Mouse (Mus musculus): ENCODE results near the gene Hist2h4. TPM values are rescaled to one million over a fixed set of nuclear protein-coding genes. Genes with fewer than 3 reads are reported as not detected.
A peak's percentile ranks its signal among the peaks of the same experiment; 100 is the strongest.
"Not testable (repeated sequence)": the region's sequence is repeated elsewhere in the genome, so short reads cannot be mapped to it uniquely, and the experiment has no call there.

The Hist2h4 gene
- total RNA-seq (2014; fragmentation: Nextera tagmentation) = 26.9 and 57.4 TPM in 2 replicates
- 89.6 and 103 TPM in 2 replicates for total RNA-seq (2017)

DNA sequence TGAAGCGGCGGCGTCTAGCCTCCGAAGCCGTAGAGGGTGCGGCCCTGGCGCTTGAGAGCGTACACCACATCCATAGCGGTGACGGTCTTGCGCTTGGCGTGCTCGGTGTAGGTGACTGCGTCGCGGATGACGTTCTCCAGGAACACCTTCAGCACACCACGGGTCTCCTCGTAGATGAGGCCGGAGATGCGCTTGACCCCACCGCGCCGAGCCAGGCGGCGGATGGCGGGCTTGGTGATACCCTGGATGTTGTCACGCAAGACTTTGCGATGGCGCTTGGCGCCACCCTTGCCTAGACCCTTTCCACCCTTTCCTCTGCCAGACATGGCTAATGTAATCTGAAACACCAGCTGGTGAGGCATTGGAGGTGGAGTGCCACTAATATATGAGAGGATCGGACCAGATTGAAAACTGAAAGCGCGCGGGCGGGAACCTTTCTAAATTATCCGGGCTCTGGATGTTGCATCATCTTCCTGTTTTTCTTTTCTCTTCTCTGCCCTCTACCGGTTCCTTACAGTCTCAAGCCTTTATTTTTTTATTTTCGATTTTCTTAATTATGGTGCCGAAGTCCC, at the start of gene Hist2h4:
TSS of gene Hist2h4 (minus strand) at position 333 of the 572 bp plus-strand sequence.
- ATAC-seq (replicated peaks; ENCODE audit: poor library complexity, severe bottlenecking) = peak; percentile 84

DNA sequence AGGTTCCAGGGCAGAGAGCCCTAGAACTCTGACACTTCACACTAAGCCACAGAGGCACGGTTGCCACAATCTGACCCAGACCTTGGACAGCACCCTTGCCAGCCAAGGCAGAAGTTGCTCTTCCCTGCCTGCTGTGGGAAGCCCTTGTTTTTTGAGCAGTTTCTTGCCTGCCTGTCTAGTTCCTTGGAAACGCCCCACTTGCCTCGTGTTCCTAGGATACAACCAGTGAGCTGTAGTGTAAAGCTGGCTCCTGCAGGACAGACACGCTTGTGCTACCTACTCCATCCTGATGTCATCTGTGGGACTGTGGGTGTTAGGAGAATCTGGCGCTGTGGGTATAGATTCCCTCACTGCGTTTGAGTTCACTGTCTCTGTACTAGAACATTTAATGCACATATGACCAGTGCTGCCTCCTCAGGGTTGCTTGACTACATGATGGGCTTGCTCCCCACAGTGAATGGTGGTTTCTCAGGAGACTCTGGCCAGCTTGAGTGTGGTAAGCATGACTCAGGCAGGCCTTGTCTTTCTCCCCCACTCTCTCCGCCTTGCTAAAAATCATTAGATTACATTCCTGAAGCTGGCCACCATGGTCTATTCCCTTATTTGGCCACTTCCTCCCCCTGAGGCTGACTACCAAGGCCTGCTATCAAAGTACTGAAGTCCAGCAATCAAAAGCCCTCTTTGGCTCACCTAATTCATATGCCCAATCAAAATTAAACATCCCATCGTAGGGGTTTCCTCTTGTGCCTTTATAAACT, 49.4 kb upstream of the Hist2h4 start:
- peak; percentile 53 for ATAC-seq (replicated peaks; ENCODE audit: poor library complexity, severe bottlenecking)

DNA sequence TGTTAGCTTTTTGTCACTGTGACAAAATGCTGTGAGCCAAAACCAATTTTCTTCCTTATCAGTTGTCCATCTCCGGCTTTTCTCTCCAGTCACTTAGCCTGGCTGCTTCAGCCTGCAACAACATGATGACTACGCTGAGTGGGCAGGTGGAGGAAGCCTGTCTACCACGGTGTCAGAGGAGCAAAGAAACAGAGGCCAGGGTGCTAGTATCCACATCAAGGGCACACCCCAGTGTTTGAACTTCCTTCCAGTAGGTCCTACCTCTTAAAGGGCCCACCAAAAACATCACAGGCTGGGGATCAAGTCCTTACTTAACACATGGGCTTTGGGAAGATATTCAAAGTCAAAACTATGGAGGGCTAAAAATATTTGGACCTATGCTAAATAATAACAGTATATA, 46.3 kb upstream of the Hist2h4 start:
- no peak for ATAC-seq (replicated peaks; ENCODE audit: poor library complexity, severe bottlenecking)

DNA sequence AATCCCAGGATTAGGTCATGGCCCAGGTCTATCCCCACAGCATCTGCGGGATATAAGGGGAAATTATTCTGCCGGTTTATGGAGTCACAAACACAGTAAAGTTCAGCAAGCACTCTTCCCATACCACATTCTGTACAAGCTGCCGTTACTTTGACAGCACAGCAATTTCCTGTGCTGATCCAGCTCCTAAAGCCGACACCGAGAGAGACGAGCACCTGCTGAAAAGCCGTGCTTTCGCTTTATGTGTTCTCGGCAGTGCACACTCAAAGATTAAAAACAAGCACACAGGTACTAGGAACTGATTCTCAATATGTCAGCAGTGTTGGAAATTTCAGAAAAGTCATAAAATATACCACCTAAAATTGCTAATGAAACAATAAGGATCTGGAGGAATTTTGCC, 43.4 kb upstream of the Hist2h4 start:
- no peak for ATAC-seq (replicated peaks; ENCODE audit: poor library complexity, severe bottlenecking)

DNA sequence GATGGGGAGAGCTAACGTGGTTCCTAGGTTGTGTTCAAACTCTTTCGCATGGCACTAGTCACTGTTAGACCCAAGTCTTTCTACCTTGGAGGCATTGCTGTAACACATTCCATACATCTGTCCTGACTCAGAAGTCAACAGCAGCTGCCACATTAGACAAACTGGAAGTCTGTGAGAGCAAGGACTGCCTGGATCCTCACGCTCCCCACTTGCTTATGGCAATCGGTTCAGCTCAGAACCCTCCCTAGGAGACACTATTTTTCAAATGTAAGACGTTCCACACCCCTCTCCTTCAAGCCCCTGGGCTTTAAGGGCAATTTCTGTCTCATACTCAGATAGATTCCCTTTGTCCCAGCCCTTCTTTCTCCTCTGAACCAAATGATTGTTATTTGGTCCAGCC, 39.0 kb upstream of the Hist2h4 start:
- no peak for ATAC-seq (replicated peaks; ENCODE audit: poor library complexity, severe bottlenecking)

DNA sequence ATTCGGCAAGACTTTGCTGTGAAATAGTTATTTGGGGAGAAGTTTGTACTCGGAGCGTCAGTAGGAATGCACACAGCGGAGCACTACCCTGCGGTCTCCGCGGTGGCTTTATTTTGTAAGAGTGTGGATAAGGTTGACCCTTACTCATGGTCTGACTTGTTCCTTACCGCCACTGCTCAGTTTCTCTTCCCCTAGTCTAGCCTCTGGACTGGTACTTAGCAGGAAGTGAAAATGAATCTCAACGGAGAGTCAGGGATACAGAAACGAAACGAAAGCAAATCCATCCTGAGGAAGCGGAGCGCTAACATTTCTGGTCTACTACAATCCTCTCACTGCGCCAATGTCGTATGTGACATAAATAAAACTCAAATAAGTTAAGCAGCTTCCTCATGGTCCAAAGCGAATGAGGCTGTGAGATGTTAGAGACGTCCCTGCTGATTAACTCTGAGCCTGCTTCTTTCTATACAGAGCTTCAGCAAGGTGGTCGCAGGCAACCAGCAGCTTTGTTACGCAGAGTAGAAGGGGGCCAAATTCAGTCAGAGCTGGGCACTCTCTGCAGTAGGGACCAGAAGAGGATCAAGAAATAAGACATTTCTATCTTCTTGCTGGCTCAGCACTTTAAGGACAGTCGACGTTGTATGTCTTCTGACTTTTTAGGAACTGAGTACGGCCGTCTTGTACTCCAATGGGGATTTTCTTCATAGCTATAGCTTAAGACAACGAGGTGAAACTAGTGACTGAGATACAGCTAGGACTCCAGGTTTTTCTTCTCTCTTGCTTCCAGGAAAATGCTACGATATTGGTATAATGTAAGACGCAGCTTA, 37.8 kb upstream of the Hist2h4 start:
- ATAC-seq (replicated peaks; ENCODE audit: poor library complexity, severe bottlenecking) = peak; percentile 93

DNA sequence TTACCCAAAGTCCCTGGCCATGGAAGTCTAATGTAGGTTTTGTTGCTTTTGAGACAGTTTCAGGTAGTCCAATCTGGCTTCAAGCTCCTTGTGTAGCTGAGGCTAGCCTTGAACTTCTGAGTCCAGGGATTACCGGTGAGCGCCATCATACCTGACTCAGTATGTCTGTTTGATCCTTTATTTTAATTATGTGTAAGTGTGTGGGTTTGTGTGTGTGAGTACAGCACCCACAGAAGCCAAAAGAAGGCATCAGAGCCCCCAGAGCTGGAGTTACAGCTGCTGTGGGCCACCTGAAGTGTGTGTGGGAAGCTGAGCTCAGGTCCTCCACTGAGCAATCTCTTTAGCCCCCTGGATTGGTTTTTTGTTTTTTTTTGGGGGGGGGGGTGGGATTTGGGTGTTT, 36.5 kb upstream of the Hist2h4 start:
- no peak for ATAC-seq (replicated peaks; ENCODE audit: poor library complexity, severe bottlenecking)

DNA sequence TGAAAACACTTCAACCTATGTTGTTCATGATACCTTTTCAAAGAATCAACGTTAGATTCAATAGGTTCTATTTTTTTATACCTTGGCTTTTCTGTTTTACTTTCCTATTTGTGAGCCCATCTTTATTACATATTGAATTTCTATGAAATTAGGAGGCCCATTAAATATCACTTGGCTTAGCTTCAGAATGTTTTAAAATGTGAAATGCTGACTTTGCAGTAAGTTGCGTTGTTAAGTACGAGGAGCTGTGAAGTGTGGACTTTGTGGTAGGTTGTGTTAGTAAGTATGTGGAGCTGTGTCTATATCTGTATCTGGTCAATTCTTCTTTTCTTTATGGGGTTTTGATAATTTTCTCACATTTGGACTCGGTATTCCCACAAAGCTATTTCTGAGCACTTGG, 35.2 kb upstream of the Hist2h4 start:
- ATAC-seq (replicated peaks; ENCODE audit: poor library complexity, severe bottlenecking) = no peak

DNA sequence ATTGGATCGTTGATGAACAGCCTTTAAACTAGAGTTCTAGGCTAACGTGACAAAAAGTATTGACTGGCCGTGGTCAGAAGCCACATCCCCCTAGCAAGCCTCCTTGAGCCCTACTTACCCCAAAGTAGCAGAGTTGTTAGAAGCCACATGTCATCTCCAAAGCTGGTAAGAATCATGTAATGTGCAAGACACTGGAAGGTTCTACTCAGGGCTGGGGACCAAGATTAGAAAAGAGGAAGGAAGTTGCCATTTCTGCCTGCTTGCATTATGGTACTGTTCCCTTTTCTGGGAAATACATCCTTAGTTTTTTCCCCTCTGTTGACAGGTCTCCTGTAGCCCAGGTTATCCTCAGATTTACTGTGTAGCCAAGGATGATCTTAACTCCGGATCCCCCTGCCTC, 30.7 kb upstream of the Hist2h4 start, which contains the start of gene Fcgr1:
TSS of gene Fcgr1 (minus strand) at position 183 of the 400 bp plus-strand sequence.
- peak; percentile 93 for ATAC-seq (replicated peaks; ENCODE audit: poor library complexity, severe bottlenecking)

DNA sequence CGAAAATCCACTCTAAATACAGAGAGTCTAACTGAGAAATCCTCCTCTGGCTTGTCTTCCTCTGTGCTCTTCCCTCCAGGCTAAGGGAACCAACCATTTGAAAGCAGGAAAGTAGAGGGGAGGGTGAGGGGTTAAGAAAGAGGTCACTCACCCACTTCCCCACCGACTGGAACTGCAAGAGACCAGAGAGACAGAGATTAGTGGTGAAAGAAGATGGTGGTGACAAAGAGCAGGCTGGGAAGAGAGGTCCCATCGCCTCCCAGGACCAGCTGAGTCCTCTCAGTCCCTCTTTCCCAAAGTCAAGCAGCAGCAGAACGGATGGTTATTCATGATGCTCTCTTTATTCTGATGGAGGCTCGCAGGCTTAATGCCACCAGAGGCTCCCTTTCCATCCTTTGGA, 30.3 kb upstream of the Hist2h4 start:
- ATAC-seq (replicated peaks; ENCODE audit: poor library complexity, severe bottlenecking) = peak; percentile 78

DNA sequence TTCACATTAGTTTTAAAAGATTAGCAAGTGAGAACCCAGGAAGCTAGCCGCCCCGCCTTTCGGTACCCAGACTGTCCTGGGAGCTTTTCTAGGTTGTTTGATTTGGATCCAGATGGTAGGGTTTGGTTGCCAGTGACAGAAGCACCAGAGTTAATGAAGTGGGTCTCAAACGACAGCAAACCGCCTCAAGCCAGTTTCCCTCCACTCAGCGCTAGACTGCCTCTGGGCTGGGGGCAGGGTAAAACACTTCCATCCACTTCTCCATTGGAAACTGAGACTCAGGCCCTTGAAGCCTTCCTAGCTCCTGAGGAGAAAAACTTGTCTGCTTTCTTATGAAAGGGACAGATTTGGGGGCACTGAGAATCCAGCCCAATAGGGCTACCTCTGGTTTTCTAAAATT, 29.5 kb upstream of the Hist2h4 start:
- ATAC-seq (replicated peaks; ENCODE audit: poor library complexity, severe bottlenecking) = no peak

DNA sequence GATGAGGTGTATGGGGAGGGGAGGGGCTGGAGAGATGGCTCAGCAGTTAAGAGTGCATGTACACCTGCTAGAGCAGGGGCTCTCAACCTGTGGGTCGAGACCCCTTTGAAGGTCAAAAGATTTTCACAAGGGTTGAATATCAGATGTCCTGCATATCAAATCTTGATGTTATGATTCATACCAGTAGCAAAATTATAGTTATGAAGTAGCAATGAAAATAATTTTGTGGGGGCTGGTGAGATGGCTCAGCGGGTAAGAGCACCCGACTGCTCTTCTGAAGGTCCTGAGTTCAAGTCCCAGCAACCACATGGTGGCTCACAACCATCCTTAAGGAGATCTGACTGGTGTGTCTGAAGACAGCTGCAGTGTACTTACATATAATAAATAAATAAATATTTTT, 27.6 kb upstream of the Hist2h4 start:
- not testable (repeated sequence) for ATAC-seq (replicated peaks; ENCODE audit: poor library complexity, severe bottlenecking)

DNA sequence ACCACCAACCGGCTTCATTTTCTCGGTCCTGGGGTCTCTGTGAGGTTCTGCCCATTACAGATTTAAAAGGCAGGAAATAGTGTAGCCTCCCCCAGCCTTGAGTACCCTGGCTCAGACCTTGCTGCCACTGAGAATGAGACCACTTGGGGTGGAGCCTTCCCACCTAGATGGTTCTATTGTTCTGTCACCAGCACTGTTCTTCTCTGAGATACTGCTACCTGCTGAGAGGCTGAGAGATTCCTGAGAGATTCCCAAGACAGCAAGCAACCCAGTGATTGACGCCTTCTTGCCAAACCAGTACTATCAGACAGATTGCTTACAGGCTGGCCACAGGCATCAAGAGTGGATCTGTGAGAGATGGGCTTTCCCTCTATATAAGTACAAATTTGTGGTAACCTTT, 26.1 kb upstream of the Hist2h4 start:
- ATAC-seq (replicated peaks; ENCODE audit: poor library complexity, severe bottlenecking) = no peak

DNA sequence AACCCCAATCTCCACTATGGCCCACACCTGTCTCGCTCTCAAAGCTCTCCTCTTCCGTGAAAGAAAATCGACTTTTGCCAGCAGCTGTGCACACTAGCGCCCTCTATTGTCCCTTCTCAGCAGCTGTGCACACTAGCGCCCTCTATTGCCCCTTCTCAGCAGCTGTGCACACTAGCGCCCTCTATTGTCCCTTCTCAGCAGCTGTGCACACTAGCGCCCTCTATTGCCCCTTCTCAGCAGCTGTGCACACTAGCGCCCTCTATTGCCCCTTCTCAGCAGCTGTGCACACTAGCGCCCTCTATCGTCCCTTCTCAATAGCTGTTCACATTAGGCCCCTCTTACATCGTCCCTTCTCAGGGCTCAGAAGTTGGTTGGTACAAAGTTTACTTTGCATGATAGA, 24.2 kb upstream of the Hist2h4 start:
- not testable (repeated sequence) for ATAC-seq (replicated peaks; ENCODE audit: poor library complexity, severe bottlenecking)

DNA sequence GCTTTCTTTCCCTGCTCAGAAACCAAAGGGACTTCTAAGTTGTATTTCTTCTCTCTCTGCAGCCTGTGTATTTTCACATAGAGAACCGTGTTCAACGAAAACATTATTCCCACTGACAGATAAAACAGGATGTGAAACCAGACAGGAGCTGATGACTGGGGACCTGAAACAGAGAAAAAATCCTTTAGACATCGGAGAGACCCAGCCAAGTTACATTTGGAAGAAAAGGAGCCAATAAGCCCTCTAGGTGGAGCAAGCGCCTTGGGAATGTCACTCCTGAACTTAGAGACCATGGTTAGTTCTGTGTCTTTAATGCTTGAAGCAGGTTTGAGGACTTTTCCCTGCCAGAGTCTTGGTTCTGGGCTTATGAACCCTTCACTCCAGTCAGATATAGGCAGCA, 21.3 kb upstream of the Hist2h4 start:
- ATAC-seq (replicated peaks; ENCODE audit: poor library complexity, severe bottlenecking) = peak; percentile 72

DNA sequence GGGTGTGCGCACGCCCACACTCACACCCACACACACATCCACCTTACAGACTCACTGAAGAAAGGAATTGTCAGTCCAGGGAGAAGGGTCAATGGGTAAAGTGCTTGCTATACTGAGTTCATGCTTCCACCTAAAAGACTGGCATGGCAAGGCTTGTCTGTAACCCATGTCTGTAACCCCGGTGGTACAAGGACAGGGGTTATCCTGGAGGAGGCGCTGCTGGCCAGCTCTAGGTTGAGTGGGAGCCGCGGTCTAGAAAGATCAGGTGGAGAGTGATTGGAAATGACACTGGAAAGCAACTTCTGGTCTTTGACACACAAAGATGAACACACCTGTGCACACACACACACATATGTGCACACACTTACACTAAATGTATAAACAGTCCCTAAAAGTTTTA, 17.5 kb upstream of the Hist2h4 start:
- no peak for ATAC-seq (replicated peaks; ENCODE audit: poor library complexity, severe bottlenecking)

DNA sequence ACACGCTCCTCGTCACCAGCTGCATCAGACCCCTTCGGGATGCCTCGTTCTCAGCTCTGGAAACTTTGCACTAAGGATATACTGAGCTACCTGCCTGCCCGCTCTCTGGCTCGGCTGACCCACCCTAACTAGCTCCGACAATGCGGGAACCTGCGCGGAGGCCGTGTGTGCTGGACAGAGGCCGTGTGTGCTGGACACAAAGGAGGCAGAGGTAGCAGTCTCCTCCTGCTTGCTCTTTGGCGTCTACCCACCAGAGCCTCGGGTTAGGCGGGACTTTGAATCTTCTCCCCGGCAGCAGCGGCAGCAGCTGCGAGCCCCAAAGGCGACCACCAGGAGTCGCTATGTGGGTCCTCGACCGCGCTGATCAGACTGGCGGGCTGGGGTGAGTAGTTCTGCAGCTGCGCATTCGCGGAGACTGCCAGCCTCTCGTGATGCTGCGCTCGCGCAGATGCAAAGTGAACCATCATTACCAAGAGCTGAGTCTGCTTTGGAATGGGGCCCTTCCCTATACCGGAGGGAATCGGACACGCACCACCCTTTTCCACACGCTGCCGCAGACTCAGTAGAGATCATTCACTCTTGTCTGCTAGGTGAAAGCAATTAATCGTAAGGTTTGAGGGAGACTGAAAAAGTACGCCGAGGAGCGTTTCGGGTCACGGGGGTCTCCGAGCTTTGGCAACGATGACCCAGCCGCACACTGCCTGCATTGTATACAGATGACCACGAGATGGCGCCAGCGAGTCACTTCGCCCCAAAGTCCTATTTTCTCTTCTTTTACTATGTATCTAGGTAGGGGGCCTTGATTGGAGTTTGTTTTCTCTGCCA, 14.9 kb upstream of the Hist2h4 start:
- peak; percentile 92 for ATAC-seq (replicated peaks; ENCODE audit: poor library complexity, severe bottlenecking)

DNA sequence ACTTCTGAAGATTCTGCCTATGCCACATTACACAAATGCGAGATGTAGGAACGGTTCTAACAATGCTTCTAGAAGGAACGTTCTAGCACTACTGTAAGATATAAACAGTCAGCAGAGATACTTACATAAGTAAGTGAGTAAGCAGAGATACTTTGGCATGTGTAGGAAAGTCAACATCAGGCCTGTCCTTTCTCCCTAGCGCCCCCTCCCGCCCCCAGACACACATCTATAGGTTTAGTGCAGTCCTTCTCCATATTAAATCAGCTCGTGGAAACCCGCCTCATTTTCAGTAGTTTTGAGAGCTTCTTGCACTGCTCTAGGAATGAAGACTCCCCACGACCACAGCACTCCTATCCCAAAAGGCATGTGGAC, 14.3 kb upstream of the Hist2h4 start:
- ATAC-seq (replicated peaks; ENCODE audit: poor library complexity, severe bottlenecking) = peak; percentile 42

DNA sequence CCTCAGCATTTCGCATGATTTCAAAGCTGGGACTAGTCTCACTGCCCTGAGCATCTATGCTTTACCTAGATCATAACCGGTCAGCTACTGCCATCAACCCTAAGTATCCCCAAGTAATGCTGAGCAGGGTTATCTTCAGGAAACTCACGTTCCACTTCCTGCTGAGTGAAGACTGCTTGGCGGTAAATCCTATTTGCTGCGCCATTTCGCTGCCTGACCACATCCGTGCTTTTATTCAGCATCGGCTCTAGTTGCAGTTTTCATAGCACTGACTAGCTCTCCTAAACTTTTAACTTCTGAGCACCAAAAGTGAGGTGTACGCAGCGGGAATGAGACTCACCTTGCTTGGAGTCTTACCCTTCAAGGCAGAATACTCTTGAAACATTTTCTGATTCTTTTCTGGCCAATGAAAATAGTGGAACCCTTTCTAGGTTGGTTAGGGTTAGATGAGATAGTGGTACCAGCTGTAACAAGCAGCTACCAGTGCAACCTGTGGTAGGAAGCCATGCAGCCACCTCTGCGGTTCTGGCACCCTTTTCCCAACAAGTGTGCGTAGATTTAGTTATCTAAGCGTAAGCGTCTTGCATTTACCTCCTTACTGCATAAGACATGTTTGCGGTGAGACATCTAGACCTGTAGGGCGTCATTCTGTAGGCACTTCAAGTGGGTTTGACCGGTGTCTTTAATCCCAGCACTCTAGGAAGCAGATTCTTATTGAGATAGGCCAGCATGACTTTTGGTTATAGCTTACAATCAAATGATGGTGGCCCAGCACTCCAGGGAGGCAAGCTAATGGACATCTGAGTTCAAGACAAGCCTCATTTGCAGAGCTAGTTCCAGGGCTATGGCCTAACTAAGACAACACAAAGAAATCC, 10.7 kb upstream of the Hist2h4 start:
- ATAC-seq (replicated peaks; ENCODE audit: poor library complexity, severe bottlenecking) = no peak
